Mouse (Mus musculus): Measurements from ENCODE around the gene Gtf2a1.

DNA sequence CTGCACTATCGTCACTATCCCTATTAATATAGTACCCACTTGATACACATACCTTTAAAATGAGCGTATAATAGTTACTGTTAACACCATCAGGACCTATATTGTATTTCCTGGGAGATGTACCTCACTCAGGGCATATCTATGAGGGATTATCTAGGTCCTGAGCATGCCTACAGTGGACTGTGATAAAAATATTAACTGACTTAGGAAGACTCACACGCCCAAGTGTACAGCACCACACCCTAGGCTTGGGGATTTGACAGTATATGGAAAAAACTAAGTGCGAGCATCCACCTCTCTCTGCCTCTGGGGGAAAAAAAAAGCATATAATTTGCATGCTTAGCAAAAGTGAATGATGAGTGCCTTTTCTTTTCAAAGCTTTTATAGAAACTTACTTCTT is 23.1 kb downstream of the Gtf2a1 start:
- TF ChIP-seq POLR2A (IDR thresholded peaks at IDR 0.05; ENCODE audit: control insufficient read depth, low read depth, low read length) (no peak), CTCF (IDR thresholded peaks at IDR 0.05; ENCODE audit: control insufficient read depth, insufficient read depth, insufficient replicate concordance, low read depth, low read length) (no peak)

Data from testis, adult 2 months (tissue).